Mouse (Mus musculus) ES-E14 (cell line): ENCODE measurements around the gene Hoxd13. TPM values are rescaled to one million over a fixed set of nuclear protein-coding genes. Genes with fewer than 3 reads are reported as not detected.

Experiments used
- DNase-seq: peaks from one replicate; pipeline ENCODE4 v3.0.0-alpha.2; 2013; ENCODE audit warnings: low read depth, low spot score
- H3K27ac ChIP-seq: 2 replicates; pipeline ENCODE4 v1.5.1; 2012; ENCODE audit warnings: low read depth, mild to moderate bottlenecking, low read length, moderate library complexity, mixed read lengths; ENCODE audit not compliant: poor library complexity, insufficient read depth, severe bottlenecking
- H3K36me3 ChIP-seq: 2 replicates; pipeline ENCODE4 v1.6.1; 2012; ENCODE audit warnings: mild to moderate bottlenecking, low read length, moderate library complexity, mixed read lengths; ENCODE audit not compliant: control insufficient read depth, poor library complexity, insufficient read depth, severe bottlenecking
- H3K4me1 ChIP-seq, 2 experiments: fragments of 150-350 bp in 1 of 2; sonication (generic) in 1 of 2; 2 replicates each; pipeline ENCODE4 v1.6.1; 2012; ENCODE audit warnings: low read length in 2 of 2, mild to moderate bottlenecking in 1 of 2, mixed read lengths in 1 of 2; ENCODE audit not compliant: control insufficient read depth in 2 of 2, insufficient read depth in 2 of 2, poor library complexity in 1 of 2
- H3K4me3 ChIP-seq, 2 experiments: fragments of 150-350 bp in 1 of 2; sonication (generic) in 1 of 2; 2 replicates each; pipeline ENCODE4 v1.5.1; 2012; ENCODE audit warnings: low read length in 2 of 2, low read depth in 1 of 2, mild to moderate bottlenecking in 1 of 2, mixed read lengths in 1 of 2; ENCODE audit not compliant: insufficient read depth in 1 of 2, poor library complexity in 1 of 2, severe bottlenecking in 1 of 2
- H3K9ac ChIP-seq: 2 replicates; pipeline ENCODE4 v1.6.1; 2012; ENCODE audit warnings: low read depth, mild to moderate bottlenecking, low read length, mixed read lengths; ENCODE audit not compliant: poor library complexity, insufficient read depth, severe bottlenecking
- H3K9me3 ChIP-seq: fragments of 150-350 bp; sonication (generic); 2 replicates; pipeline ENCODE4 v1.6.1; 2012; ENCODE audit warnings: low read depth, mild to moderate bottlenecking, low read length; ENCODE audit not compliant: control insufficient read depth, insufficient read depth
- CHD2 ChIP-seq: IDR thresholded peaks from 2 replicates; pipeline ENCODE4 v1.6.1; 2014; ENCODE audit warnings: mild to moderate bottlenecking, low read depth, low read length, inconsistent platforms
- HCFC1 ChIP-seq: IDR thresholded peaks from 2 replicates; pipeline ENCODE4 v1.6.1; 2012; ENCODE audit warnings: low read length, inconsistent platforms, borderline replicate concordance; ENCODE audit not compliant: insufficient read depth
- MAFK ChIP-seq: IDR thresholded peaks from 2 replicates; pipeline ENCODE4 v1.6.1; 2014; ENCODE audit warnings: mild to moderate bottlenecking, low read depth, low read length, inconsistent platforms; ENCODE audit not compliant: insufficient read depth
- ZC3H11A ChIP-seq: IDR thresholded peaks from 2 replicates; pipeline ENCODE4 v1.6.1; 2012; ENCODE audit warnings: low read depth, mild to moderate bottlenecking, inconsistent platforms, low read length, borderline replicate concordance
- ZNF384 ChIP-seq: IDR thresholded peaks from 2 replicates; pipeline ENCODE4 v1.6.1; 2012; ENCODE audit warnings: low read depth, low read length, inconsistent platforms
- in situ Hi-C, 2 experiments: fragments of 600-800 bp; cut with MboI; formaldehyde crosslinking; loops; one replicate each; pipeline ENCODE4 v1.15.1; 2025; ENCODE audit warnings: low sequenced_read_pairs in 2 of 2, inconsistent platforms in 1 of 2; ENCODE audit not compliant: unreplicated experiment in 2 of 2
- total RNA-seq: library from RNA; depleted of rRNA; stranded (reverse); fragments of 300-350 nt; gene quantifications from 2 replicates; pipeline ENCODE4 v1.2.3, GENCODE M21; 2012

The Hoxd13 gene
- total RNA-seq, 1 experiment, result 0.98 TPM

DNA sequence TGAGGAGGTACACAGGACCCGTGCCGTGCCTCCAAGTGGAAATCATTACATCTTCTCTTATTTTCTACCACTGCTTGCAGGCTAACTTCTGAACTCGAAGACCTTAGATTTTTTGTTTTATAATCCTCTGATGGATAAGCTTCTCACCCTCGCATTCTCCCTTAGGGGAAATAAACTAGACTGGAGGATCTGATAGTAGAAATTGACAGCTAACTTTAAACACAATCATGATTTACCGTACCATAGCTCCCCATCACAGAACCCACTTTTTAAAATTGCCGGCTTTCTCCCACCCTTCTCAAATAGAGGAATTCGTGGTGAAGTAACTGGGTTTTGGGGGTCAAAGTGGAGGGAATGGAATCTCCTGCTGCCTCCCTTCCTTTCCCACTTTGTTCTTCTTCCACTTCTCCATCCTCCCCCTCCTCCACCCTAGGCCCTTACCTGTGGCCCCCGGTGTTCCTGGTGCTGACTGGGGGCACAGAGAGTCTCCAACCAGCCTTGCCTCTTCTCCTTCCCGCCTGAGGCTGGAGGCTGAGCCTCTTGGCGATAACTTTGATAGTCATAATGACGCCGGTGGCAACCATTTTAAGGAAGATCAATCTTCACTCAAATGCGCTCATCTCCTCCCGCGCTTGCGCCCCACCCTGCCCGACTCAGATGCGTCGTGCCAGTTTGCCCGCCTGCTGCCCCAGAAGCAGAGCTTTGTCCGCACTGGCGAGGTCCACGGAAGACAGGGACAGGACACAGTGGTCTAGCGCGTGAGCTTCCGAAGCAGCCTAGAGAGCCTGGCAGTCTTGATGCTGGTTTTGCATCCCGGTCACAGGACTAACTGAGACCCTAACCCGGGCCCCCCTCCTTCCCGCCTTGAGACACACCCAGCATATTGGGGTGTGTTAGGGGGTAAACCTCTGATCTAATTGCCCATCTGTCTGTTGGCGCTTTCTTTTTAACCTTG, 7.4 kb upstream of the Hoxd13 start:
- in situ Hi-C loops, result loop anchor here (10.0 to 25.0 kb wide), 3 partner anchors 598 to 1386 kb away; partner anchors contain the start of gene Sp9 (in 1 of the 2)
- no peak for DNase-seq
- no peak overlapping the region for H3K9ac ChIP-seq
- peaks cover 0 to 2% of the 10 kb centered on the region in 2 experiments; a peak in 1 of 4 replicates for H3K4me1 ChIP-seq
- TF ChIP-seq MAFK (no peak), ZC3H11A (no peak), ZNF384 (no peak), CHD2 (no peak), HCFC1 (no peak)
- no peak overlapping the region for H3K27ac ChIP-seq
- no peaks in the 10 kb centered on the region for H3K36me3 ChIP-seq
- H3K4me3 ChIP-seq, result no peak overlapping the region
- no peaks in the 10 kb centered on the region for H3K9me3 ChIP-seq

DNA sequence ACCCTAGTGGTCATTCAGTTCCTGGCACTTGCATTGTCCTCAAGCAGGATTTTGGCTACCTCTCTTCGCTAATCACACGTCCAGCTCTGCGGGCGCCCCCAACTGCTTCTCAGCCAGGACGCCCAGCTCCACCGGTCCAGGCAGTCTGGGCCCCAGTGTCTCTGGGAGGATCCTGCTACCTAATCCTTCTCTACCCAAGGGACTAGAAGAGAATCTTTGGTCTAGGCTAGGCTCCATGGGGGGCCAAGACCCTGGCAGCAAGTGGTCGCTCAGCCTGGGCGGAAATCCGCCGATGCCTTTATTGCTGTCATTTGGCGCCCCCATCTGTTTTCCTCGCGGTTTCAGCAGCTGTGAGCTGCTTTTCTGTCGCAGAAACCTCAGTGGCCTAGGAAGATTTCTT, 6.4 kb upstream of the Hoxd13 start:
- in situ Hi-C loops, result loop anchor here (10.0 to 25.0 kb wide), 3 partner anchors 599 to 1387 kb away; partner anchors contain the start of gene Sp9 (in 1 of the 2)
- no peaks in the 10 kb centered on the region for H3K36me3 ChIP-seq
- no peaks in the 10 kb centered on the region for H3K9me3 ChIP-seq
- H3K4me3 ChIP-seq, result 0 out of 4 replicates have a peak overlapping the region, but pooled peaks of 1 of the 2 experiments have one; percentile 25
- H3K9ac ChIP-seq, result no peak overlapping the region
- TF ChIP-seq ZNF384, result no peak
- no peak for TF ChIP-seq CHD2
- no peak for TF ChIP-seq MAFK
- no peak for TF ChIP-seq HCFC1
- peak; percentile 35; the same call in 1 of the 2 replicates for TF ChIP-seq ZC3H11A
- H3K27ac ChIP-seq, result no peak overlapping the region
- no peak for DNase-seq
- H3K4me1 ChIP-seq, result peaks cover 0 to 2% of the 10 kb centered on the region in 2 experiments; a peak in 1 of 4 replicates

DNA sequence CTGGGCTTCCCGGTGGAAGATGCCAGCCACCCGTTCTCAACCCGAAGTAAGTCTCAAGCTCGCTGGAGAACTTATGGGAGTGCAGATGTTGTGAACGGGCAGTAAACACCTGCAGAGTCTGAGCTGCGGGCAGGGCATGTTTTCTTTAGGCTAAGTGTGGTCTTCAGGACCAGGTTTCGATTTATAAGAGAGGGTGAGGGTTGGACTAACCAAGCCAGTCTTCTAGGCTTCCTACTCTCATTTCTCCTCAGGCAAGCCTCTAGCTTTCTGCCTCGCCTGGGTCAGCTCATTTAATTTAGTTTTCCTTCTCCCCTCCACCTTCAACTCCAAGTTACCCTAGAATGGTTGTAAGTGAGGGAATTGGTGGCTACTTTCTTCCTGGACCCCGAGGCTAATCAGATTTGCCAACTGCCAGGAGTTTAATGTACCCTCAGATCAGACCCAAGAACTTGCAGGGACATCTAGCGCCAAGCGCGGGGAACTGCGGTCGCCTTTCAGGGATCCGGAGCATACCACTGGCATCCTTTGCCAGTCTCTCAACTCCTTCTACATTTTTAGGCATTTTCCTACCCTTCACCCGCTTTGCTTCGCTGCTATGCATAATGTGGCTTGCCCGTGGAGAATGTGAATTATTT, 4.7 kb upstream of the Hoxd13 start:
- Histone ChIP-seq H3K4me1 (peaks cover 0 to 2% of the 10 kb centered on the region in 2 experiments; a peak in 1 of 4 replicates), H3K4me3 (no peak overlapping the region), H3K9ac (no peak overlapping the region), H3K9me3 (no peaks in the 10 kb centered on the region), H3K36me3 (no peaks in the 10 kb centered on the region), H3K27ac (no peak overlapping the region)
- in situ Hi-C loops, result loop anchor here (10.0 to 25.0 kb wide), 3 partner anchors 601 to 1389 kb away; partner anchors contain the start of gene Sp9 (in 1 of the 2)
- DNase-seq, result no peak
- TF ChIP-seq CHD2 (no peak), ZNF384 (no peak), ZC3H11A (no peak), MAFK (no peak), HCFC1 (no peak)

DNA sequence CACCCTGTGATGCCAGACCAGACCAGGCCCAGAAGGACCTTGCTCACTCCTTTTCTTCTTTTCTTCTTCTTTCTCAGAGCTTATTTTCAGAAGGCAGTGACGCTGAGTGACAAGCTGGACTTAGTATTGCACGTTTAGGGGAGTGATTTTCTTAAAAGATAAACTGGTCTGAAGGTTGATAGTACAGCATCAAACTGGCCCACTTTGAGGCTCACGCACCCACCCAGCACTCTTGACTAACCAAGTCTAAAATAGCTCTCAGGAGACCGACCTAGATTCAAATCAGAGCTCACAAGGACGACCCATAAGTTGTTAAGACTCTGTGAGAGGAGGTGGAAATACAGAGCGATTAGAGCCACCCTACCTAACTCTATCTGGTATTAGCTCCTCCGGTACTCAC, 1.7 kb upstream of the Hoxd13 start:
- DNase-seq, result no peak
- no peaks in the 10 kb centered on the region for H3K36me3 ChIP-seq
- H3K4me3 ChIP-seq, result no peak overlapping the region
- no peak overlapping the region for H3K9ac ChIP-seq
- no peak overlapping the region for H3K27ac ChIP-seq
- no peaks in the 10 kb centered on the region for H3K9me3 ChIP-seq
- in situ Hi-C loops, result loop anchor here (10.0 to 25.0 kb wide), 3 partner anchors 604 to 1392 kb away; partner anchors contain the start of gene Sp9 (in 1 of the 2)
- peaks cover 0 to 3% of the 10 kb centered on the region in 2 experiments; a peak in 1 of 4 replicates for H3K4me1 ChIP-seq
- TF ChIP-seq HCFC1 (no peak), CHD2 (no peak), ZC3H11A (no peak), MAFK (no peak), ZNF384 (no peak)
